Mouse (Mus musculus) lung, embryonic 14.5 days (tissue): ENCODE measurements around the gene Serpinf1. TPM values are rescaled to one million over a fixed set of nuclear protein-coding genes. Genes with fewer than 3 reads are reported as not detected.
A peak's percentile ranks its signal among the peaks of the same experiment; 100 is the strongest.

Experiments used
- ATAC-seq: fragments of 200-750 bp; cut with Nextera tagmentation; 2 replicates; pipeline ENCODE4 v1.8.0; 2017; ENCODE audit warnings: mild to moderate bottlenecking, moderate TSS enrichment, moderate library complexity; ENCODE audit not compliant: insufficient read depth
- DNase-seq: peaks from one replicate; pipeline ENCODE4 v3.0.0-alpha.2; 2015
- H3K27ac ChIP-seq: fragments of 300-500 bp; sonication (generic); 2 replicates; pipeline ENCODE4 v1.5.1; 2014; ENCODE audit warnings: low read depth, mild to moderate bottlenecking, moderate library complexity
- H3K27me3 ChIP-seq: fragments of 300-500 bp; sonication (generic); 2 replicates; pipeline ENCODE4 v1.6.1; 2014; ENCODE audit warnings: low read length, control low read depth; ENCODE audit not compliant: insufficient read depth
- H3K36me3 ChIP-seq: fragments of 300-500 bp; sonication (generic); 2 replicates; pipeline ENCODE4 v1.6.1; 2014; ENCODE audit warnings: control low read depth; ENCODE audit not compliant: insufficient read depth
- H3K4me1 ChIP-seq: fragments of 300-500 bp; sonication (generic); 2 replicates; pipeline ENCODE4 v1.6.1; 2014; ENCODE audit warnings: antibody characterized with exemption, control low read depth; ENCODE audit not compliant: insufficient read depth
- H3K4me2 ChIP-seq: fragments of 300-500 bp; sonication (generic); 2 replicates; pipeline ENCODE4 v1.6.1; 2014; ENCODE audit warnings: mild to moderate bottlenecking
- H3K4me3 ChIP-seq: fragments of 300-500 bp; sonication (generic); 2 replicates; pipeline ENCODE4 v1.5.1; 2014; ENCODE audit warnings: low read depth, low read length
- H3K9ac ChIP-seq: fragments of 300-500 bp; sonication (generic); 2 replicates; pipeline ENCODE4 v1.6.1; 2014
- H3K9me3 ChIP-seq: fragments of 300-500 bp; sonication (generic); 2 replicates; pipeline ENCODE4 v1.6.1; 2016; ENCODE audit warnings: low read depth, low read length, control low read depth
- CTCF ChIP-seq: IDR thresholded peaks from 2 replicates; pipeline ENCODE4 v1.5.1; 2016; ENCODE audit warnings: antibody characterized with exemption, low read depth
- WGBS: fragments of 180-500 bp; shearing (Covaris S2); extraction: QIAGEN DNeasy Blood & Tissue Kit; methylation state at CpG from one replicate; pipeline ENCODE4 v1.1.7; 2014; 5-methylcytosine and 5-hydroxymethylcytosine counted together
- polyA plus RNA-seq: library from polyadenylated mRNA; unstranded; fragments of >200 nt; fragmentation: Nextera tagmentation; extraction: Ambion mirVana; gene quantifications from 2 replicates; pipeline ENCODE4 v1.2.1, GENCODE M21; 2014

Serpinf1 gene
- polyA plus RNA-seq, 1 experiment from 2014 or later: 41.7 TPM

DNA sequence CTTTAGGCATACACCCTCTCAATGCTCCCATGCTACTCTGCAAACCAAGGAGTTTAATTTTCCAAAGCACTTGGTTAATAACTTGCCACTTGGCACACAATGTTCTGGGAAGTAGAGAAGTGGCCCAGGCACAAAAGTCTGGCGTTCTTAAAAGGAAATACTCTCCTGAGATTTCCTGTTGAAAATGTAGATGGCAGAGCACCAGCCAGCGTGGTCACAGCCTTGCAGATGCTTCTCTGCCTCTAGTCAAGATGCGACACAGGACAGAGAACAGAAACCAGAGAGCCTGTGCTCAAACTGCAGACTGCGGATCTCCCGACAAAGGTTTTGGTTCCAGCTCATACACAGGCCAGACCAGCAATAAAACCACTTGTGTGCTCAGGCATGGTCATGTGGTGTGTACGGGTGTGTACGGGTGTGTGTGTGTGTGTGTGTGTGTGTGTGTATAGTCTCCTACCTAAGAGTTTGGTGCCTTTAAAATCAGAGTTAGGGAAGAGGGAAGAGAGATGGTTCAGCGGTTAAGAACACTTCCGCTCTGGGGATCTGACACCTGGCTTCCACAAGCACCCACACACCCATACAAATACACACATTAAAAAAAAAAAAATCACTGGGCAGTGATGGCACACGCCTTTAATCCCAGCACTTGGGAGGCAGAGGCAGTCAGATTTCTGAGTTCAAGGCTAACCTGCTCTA lies 32.7 kb upstream of the Serpinf1 start:
- Histone ChIP-seq H3K36me3 (no peaks in the 10 kb centered on the region), H3K4me3 (peak overlapping the region; percentile 62), H3K4me1 (peaks cover 17% of the 10 kb centered on the region), H3K9me3 (no peaks in the 10 kb centered on the region), H3K9ac (peak overlapping the region; percentile 63), H3K27ac (peak overlapping the region; percentile 72; the same call in 1 of the 2 replicates), H3K27me3 (no peaks in the 10 kb centered on the region), H3K4me2 (peak overlapping the region; percentile 100)
- TF ChIP-seq CTCF: no peak
- ATAC-seq (no peak; the same call in 1 of the 2 replicates), DNase-seq (no peak)
- WGBS: 69% methylated on average over 10 of the region's 10 CpGs

DNA sequence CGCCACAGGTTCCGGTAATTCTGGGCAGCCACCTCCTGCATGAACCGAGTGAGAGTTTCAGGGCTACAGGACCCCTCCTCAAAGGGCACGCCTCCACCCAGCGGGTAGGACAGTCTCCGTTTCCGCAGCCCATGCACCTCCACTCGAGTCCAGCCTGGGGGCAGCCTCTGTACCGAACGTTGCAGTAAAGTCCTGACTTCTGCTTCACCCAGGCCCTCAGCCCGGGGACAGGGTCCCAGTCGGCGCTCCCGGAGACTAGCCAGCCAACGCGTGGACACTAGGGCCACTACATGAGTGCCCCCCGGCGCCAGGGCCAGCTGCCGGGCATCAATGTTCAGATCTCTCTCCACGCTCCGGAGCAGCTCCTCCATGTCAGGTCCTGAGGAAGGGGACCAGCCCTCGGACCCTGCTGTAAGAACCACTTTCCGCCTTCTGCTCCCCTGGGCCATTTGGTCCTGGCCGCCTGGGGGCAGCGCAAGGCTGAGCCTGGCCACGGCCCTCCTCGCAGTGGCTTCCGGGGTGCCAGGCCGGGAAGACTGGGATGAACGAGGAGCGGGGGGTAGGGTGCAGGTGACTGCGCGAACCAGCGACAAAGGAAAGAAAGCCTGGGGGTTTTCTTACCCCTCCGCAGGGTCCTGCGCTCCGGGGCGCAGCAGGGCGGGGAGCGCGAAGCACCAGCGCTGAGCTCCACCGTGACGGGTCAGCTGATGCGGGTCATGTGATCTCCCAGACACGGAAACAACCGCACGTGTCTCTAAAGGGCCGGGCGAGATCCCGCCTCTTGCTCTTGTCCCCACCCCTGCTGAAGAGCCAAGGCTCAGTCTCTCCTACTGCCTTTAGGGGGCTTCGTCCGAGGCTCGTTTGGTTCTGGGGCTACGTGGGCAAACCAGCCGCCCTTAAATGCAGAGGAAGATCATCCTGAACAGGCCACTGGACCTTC lies 31.8 kb upstream of the Serpinf1 start, which contains the start of gene Wdr81:
TSS of gene Wdr81 (minus strand) at position 727 of the 940 bp plus-strand sequence.
- Histone ChIP-seq H3K27ac (peak within 1 kb of the TSS; percentile 72; the same call in 1 of the 2 replicates), H3K4me2 (peak within 1 kb of the TSS; percentile 100), H3K4me1 (peaks cover 7% of the 10 kb centered on the region), H3K9me3 (no peaks in the 10 kb centered on the region), H3K4me3 (peak within 1 kb of the TSS; percentile 62), H3K36me3 (peaks cover 3% of the 10 kb centered on the region; the same call in 1 of the 2 replicates), H3K27me3 (no peaks in the 10 kb centered on the region), H3K9ac (peak within 1 kb of the TSS; percentile 63)
- WGBS: 2% methylated on average over 56 of the region's 56 CpGs
- DNase-seq (peak; percentile 96), ATAC-seq (peak; percentile 94)
- TF ChIP-seq CTCF: peak; percentile 64

DNA sequence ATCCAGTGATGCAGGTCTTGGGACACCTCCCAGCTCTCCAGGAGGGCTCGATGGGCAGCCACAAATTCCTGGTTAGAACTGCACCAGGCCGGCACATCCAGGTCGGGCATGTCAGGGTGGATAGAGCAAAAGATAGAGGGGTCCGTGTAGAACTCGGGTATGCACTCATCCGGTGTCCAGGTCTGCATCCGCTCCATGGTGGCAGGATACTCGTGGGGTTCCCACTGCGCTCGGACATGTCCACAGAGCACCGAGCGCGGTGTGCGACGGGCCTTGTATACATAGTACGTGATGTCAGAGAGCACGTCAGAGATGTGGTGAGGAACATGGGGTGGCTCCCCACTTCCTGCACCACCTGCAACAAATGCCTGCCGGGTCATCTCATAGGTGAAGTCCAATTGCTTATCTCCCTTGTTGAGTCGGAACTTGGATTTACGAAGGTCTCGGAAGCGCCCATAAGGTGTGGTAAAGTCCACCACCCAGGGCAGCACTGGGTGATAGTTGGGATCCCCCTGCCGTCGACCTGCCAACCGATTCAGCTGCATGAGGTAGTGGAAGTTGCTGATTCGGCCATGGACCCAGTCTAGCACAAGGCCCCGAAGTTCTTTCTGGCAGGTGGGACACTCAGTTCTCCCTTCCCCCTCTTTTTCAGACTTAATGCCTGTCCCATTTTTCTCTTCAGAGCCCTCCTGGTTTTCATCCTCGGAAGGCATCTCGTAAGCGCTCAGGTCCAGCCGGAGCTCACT lies 30.5 kb upstream of the Serpinf1 start:
- peak overlapping the region; percentile 62; the same call in 1 of the 2 replicates for H3K4me3 ChIP-seq
- H3K4me2 ChIP-seq: peak overlapping the region; percentile 100
- H3K27ac ChIP-seq: no peak overlapping the region
- H3K36me3 ChIP-seq: peaks cover 14% of the 10 kb centered on the region; the same call in 1 of the 2 replicates
- WGBS: 92% methylated on average over 31 of the region's 31 CpGs
- H3K4me1 ChIP-seq: peaks cover 6% of the 10 kb centered on the region
- H3K27me3 ChIP-seq: no peaks in the 10 kb centered on the region
- H3K9ac ChIP-seq: no peak overlapping the region
- H3K9me3 ChIP-seq: no peaks in the 10 kb centered on the region
- TF ChIP-seq CTCF: no peak
- ATAC-seq (no peak), DNase-seq (no peak)

DNA sequence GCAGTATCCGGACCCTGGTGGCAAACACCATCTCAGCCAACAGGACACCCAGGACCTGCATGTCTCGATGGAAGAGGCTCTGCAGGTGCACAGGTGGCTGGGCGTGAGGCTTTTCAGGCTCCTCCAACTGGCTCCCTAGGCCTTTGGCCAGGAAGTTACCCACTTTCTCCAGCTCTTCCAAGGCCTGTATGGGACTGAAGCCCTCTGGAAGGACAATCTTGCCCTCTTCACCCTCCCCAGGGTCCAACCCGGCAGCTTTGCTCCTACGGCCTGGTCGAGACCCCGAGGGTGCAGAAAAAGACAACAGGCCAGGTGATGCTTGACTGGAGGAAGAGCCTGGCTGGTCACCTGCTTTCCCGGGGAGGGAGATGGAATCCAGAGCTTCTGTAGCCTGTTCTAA lies 29.6 kb upstream of the Serpinf1 start:
- Histone ChIP-seq H3K9ac (no peak overlapping the region), H3K9me3 (no peaks in the 10 kb centered on the region), H3K4me1 (peaks cover 6% of the 10 kb centered on the region), H3K4me2 (no peak overlapping the region), H3K36me3 (peaks cover 20% of the 10 kb centered on the region; the same call in 1 of the 2 replicates), H3K27me3 (no peaks in the 10 kb centered on the region), H3K4me3 (no peak overlapping the region), H3K27ac (no peak overlapping the region)
- TF ChIP-seq CTCF: no peak
- ATAC-seq: no peak
- no peak for DNase-seq
- 93% methylated on average over 8 of the region's 8 CpGs for WGBS

DNA sequence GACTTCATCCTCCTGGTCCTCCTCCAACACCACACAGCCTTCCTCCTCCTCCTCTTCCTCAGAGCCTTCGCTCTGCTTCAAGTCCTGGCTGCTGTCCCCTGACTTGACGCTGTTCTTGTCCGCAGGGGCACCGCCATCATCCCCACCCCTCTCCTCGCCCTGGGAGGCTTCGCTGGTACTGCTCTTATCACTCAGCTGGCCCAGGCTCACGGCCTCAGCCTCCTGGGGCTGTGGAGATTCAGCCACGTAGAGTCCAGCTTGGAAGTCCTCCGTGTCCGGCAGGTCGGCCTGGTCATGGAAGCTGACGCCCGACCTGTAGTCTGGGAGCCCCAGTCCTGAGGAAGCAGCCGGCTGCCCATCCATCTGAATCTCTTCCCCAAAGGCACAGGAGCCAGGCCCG lies 28.4 kb upstream of the Serpinf1 start:
- Histone ChIP-seq H3K9ac (no peak overlapping the region), H3K4me3 (no peak overlapping the region), H3K9me3 (no peaks in the 10 kb centered on the region), H3K4me1 (peaks cover 6% of the 10 kb centered on the region), H3K4me2 (peak overlapping the region; percentile 7; the same call in 1 of the 2 replicates), H3K36me3 (peaks cover 20% of the 10 kb centered on the region; the same call in 1 of the 2 replicates), H3K27me3 (no peaks in the 10 kb centered on the region), H3K27ac (no peak overlapping the region)
- WGBS: 83% methylated on average over 15 of the region's 15 CpGs
- TF ChIP-seq CTCF: no peak
- ATAC-seq (no peak), DNase-seq (no peak)

DNA sequence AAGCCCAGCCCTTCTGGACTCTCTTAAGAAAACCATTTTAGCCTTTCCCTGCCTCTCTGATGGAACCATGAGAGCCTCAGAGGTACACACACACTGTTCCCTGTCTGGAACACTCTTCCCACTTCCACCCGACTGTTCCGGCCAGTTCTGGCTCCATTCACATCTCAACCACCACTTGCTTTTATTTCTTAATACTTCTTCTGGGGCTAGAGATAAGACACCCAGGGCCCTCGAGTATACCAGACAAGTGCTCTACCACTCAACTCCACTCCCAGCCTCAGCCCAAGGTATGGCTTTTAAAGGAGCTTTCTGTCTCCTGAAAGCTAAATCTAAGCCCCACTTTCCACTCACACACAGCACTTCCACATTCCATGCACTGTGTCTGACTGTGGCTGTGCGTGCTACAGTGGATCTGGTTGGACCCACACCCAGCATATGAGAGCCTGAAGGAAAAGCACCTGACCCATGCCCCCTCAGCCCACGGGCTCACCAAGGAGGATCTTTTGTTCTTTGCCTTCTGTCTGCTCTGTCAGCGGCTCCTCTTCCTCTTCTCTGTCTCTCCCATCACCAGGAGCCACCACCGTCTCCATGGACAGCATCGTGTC lies 27.9 kb upstream of the Serpinf1 start:
- no peak overlapping the region for H3K27ac ChIP-seq
- H3K4me1 ChIP-seq: peaks cover 6% of the 10 kb centered on the region
- H3K4me2 ChIP-seq: peak overlapping the region; percentile 23; the same call in 1 of the 2 replicates
- DNase-seq: no peak
- no peak overlapping the region for H3K4me3 ChIP-seq
- 64% methylated on average over 8 of the region's 8 CpGs for WGBS
- no peaks in the 10 kb centered on the region for H3K9me3 ChIP-seq
- peaks cover 20% of the 10 kb centered on the region; the same call in 1 of the 2 replicates for H3K36me3 ChIP-seq
- no peak overlapping the region for H3K9ac ChIP-seq
- TF ChIP-seq CTCF: no peak
- H3K27me3 ChIP-seq: no peaks in the 10 kb centered on the region
- no peak for ATAC-seq
